Mouse (Mus musculus) kidney, embryonic 14.5 days (tissue): Measurements from ENCODE around the gene Hhipl1. TPM values are rescaled to one million over a fixed set of nuclear protein-coding genes. Genes with fewer than 3 reads are reported as not detected.
A peak's percentile ranks its signal among the peaks of the same experiment; 100 is the strongest.

Experiments used
- ATAC-seq: fragments of 200-750 bp; cut with Nextera tagmentation; 2 replicates; pipeline ENCODE4 v1.8.0; 2017; ENCODE audit warnings: moderate number of reproducible peaks, mild to moderate bottlenecking, moderate TSS enrichment, moderate library complexity; ENCODE audit not compliant: low FRiP score, low TSS enrichment
- H3K27ac ChIP-seq: fragments of 300-500 bp; sonication (generic); 2 replicates; pipeline ENCODE4 v1.5.1; 2014; ENCODE audit warnings: low read depth, mild to moderate bottlenecking, low read length, moderate library complexity, mixed read lengths
- H3K27me3 ChIP-seq: fragments of 300-500 bp; sonication (generic); 2 replicates; pipeline ENCODE4 v1.6.1; 2014; ENCODE audit warnings: mild to moderate bottlenecking, low read length; ENCODE audit not compliant: control insufficient read depth, insufficient read depth
- H3K36me3 ChIP-seq: fragments of 300-500 bp; sonication (generic); 2 replicates; pipeline ENCODE4 v1.6.1; 2014; ENCODE audit warnings: low read length, mixed read lengths; ENCODE audit not compliant: control insufficient read depth, insufficient read depth
- H3K4me1 ChIP-seq: fragments of 300-500 bp; sonication (generic); 2 replicates; pipeline ENCODE4 v1.6.1; 2014; ENCODE audit warnings: low read length, mixed read lengths; ENCODE audit not compliant: control insufficient read depth, insufficient read depth
- H3K4me2 ChIP-seq: fragments of 300-500 bp; sonication (generic); replicated peaks from 2 replicates; pipeline ENCODE4 v1.6.1; 2014; ENCODE audit warnings: low read depth, mild to moderate bottlenecking, low read length
- H3K4me3 ChIP-seq: fragments of 300-500 bp; sonication (generic); 2 replicates; pipeline ENCODE4 v1.5.1; 2014; ENCODE audit warnings: mild to moderate bottlenecking, low read length
- H3K9ac ChIP-seq: fragments of 300-500 bp; sonication (generic); 2 replicates; pipeline ENCODE4 v1.6.1; 2014; ENCODE audit warnings: low read depth, mild to moderate bottlenecking, low read length, moderate library complexity
- H3K9me3 ChIP-seq: fragments of 300-500 bp; sonication (generic); 2 replicates; pipeline ENCODE4 v1.6.1; 2016; ENCODE audit warnings: low read length; ENCODE audit not compliant: control insufficient read depth
- WGBS: fragments of 180-500 bp; shearing (Covaris S2); extraction: QIAGEN DNeasy Blood & Tissue Kit; methylation state at CpG from one replicate; pipeline ENCODE4 v1.1.7; 2014; 5-methylcytosine and 5-hydroxymethylcytosine counted together
- polyA plus RNA-seq: library from polyadenylated mRNA; unstranded; fragments of >200 nt; fragmentation: Nextera tagmentation; extraction: Ambion mirVana; gene quantifications from 2 replicates; pipeline ENCODE4 v1.2.1, GENCODE M21; 2014

Hhipl1 gene
- polyA plus RNA-seq, 1 experiment from 2014 or later, result 0.61 TPM

DNA sequence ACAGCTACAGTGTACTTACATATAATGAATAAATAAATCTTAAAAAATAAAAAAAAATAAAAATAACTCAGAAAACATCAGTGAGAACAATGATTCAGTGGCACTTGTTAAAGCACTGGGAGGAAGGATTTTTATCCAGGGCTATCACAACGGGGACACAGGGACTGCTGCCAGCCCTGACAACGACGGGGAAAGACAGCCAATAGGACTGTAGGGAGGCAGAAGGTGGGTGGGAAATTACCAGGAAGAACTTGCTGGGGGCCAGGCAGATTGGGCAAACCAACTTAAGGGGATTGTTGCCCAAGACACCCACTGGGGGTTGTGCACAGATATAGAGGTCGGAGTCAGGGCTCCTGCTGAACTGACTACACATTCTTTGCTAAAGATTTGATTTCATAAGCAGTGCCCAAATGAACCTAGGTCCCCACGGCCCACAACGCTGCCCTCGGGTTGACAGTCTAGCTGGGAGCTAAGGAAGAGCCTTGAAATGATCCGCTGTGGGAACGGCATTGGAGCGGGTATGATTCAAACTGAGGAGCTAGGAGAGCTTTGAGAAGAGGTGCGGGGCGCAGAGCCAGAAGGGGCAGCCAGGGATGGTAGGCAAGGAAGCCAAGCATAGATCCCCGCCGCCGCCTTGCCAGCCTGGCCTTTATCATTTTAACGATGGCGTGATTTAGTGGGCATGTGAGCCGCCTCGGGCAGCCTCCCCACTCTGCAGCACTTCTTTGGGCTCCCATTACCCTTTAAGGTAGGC lies 17.8 kb upstream of the Hhipl1 start:
- H3K27ac ChIP-seq, result no peak overlapping the region
- no peaks in the 10 kb centered on the region for H3K36me3 ChIP-seq
- H3K27me3 ChIP-seq, result 0 out of 2 replicates have a peak, but pooled peaks cover 6% of the 10 kb centered on the region
- peaks cover 10% of the 10 kb centered on the region for H3K4me1 ChIP-seq
- H3K4me3 ChIP-seq, result no peak overlapping the region
- no peak overlapping the region for H3K9ac ChIP-seq
- 57% methylated on average over 19 of the region's 19 CpGs for WGBS
- ATAC-seq, result no peak
- H3K9me3 ChIP-seq, result no peaks in the 10 kb centered on the region
- no peak overlapping the region for H3K4me2 ChIP-seq

DNA sequence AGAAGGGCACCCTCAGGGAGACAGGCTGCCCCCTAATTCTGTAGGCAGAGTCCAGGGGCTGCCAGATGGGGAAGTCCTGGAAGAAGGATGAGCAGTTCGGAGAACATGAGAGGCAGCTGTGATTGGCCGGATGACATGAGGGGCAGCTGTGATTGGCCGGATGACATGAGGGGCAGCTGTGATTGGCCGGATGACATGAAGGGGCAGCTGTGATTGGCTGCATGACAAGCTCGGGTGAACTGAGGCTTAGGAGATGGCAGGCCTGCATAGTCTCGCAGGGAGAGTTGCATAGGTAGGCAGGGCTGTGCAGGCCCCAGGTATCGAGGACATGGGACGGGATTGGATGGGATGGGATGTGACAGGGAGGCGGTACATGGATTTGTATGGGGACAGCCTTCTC lies 13.7 kb upstream of the Hhipl1 start:
- no peak overlapping the region for H3K4me3 ChIP-seq
- no peak overlapping the region for H3K9ac ChIP-seq
- H3K9me3 ChIP-seq, result no peaks in the 10 kb centered on the region
- H3K27me3 ChIP-seq, result 0 out of 2 replicates have a peak, but pooled peaks cover 6% of the 10 kb centered on the region
- peak; percentile 61 for ATAC-seq
- no peak overlapping the region for H3K27ac ChIP-seq
- 15% methylated on average over 9 of the region's 9 CpGs for WGBS
- no peaks in the 10 kb centered on the region for H3K36me3 ChIP-seq
- no peaks in the 10 kb centered on the region for H3K4me1 ChIP-seq
- H3K4me2 ChIP-seq, result peak overlapping the region; percentile 21; the same call in 1 of the 2 replicates

DNA sequence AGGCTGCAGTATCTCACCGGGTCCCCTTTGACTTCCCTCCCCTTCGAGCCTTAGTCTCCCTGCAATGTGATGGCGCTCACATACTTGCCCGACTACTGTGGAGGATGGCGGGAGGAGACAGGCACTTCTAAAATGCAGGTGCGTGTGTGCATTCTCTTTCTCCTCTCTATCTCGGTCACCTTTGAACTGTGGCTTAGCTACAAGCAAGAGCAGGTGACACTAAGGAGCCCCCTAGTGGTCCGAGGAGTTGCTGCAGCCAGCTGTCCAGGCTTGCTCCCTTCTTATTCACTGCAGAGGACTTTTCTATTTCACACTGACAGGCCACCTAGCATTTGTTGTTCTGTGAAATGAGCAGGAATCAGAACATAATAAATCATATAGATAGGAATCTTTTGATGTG lies 13.1 kb upstream of the Hhipl1 start:
- H3K4me1 ChIP-seq, result no peaks in the 10 kb centered on the region
- H3K27ac ChIP-seq, result no peak overlapping the region
- H3K27me3 ChIP-seq, result 0 out of 2 replicates have a peak, but pooled peaks cover 6% of the 10 kb centered on the region
- ATAC-seq, result peak; percentile 26; the same call in 1 of the 2 replicates
- no peaks in the 10 kb centered on the region for H3K9me3 ChIP-seq
- no peak overlapping the region for H3K9ac ChIP-seq
- 3% methylated on average over 8 of the region's 8 CpGs for WGBS
- peak overlapping the region; percentile 21; the same call in 1 of the 2 replicates for H3K4me2 ChIP-seq
- no peak overlapping the region for H3K4me3 ChIP-seq
- H3K36me3 ChIP-seq, result no peaks in the 10 kb centered on the region

DNA sequence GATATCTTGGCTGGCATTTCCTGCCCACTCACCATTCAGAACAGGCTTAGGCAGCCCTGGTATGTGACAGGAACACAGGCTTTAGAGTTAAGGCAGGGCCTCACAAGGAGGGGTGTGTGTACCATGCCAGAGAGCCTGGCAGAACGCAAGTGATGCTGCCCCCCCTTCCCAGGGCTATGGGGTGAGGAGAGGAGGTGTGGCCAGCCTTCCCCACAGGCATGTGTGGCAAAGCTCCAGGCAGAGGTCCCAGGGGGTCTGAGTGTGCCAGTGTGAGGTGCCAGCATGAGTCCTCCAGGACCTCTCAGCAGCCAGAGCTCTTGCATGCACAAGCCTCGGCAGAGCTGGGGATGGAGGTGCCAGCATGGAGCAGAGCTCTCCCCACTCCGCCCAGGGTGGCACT lies 11.4 kb upstream of the Hhipl1 start:
- Histone ChIP-seq H3K27me3 (0 out of 2 replicates have a peak, but pooled peaks cover 6% of the 10 kb centered on the region), H3K9me3 (no peaks in the 10 kb centered on the region), H3K4me1 (no peaks in the 10 kb centered on the region), H3K27ac (no peak overlapping the region), H3K4me3 (no peak overlapping the region), H3K36me3 (no peaks in the 10 kb centered on the region), H3K4me2 (no peak overlapping the region), H3K9ac (no peak overlapping the region)
- 85% methylated on average over 3 of the region's 3 CpGs for WGBS
- ATAC-seq, result no peak

DNA sequence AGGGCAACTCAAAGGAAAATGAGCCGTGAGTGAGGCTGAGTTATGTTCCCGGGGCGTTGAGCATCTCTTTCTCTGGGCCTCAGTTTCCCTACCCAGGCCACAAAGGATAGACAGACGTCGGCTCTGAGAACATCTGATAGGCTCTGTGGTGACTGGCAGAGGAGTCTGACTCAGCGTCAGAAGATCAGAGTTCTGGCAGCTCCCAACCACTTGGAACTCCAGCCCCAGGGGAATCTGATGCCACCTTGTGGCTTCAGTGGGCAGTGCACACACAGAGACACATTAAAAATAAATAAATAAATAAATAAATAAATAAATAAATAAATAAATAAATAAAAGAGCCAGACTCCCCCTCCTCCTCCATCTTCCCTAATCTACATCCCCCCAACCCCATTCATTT lies 9.0 kb upstream of the Hhipl1 start:
- WGBS, result 85% methylated on average over 6 of the region's 6 CpGs
- no peaks in the 10 kb centered on the region for H3K4me1 ChIP-seq
- H3K27me3 ChIP-seq, result no peaks in the 10 kb centered on the region
- H3K9ac ChIP-seq, result no peak overlapping the region
- H3K36me3 ChIP-seq, result no peaks in the 10 kb centered on the region
- H3K9me3 ChIP-seq, result no peaks in the 10 kb centered on the region
- no peak overlapping the region for H3K4me2 ChIP-seq
- H3K27ac ChIP-seq, result no peak overlapping the region
- H3K4me3 ChIP-seq, result no peak overlapping the region
- ATAC-seq, result no peak

DNA sequence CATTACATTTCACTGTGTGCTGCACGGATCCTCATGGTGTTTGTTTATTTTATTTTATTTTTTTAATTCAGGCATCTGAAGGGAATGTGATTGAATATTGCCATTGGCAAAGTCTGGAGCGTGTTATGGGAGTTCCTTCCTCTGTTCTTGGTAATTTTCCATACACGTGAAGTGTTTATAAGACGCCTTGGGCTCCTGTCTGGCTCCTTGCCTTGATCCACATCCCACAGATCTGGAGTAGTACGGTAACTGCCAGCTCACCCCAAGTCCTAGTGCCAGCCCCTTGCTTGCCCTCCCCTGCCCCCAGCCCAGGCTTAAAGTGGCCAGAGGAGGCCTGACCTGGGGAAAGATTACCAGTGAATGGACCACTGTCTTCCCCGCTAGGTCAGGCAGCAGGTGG lies 5.1 kb upstream of the Hhipl1 start:
- Histone ChIP-seq H3K9ac (no peak overlapping the region), H3K4me1 (peaks cover 4% of the 10 kb centered on the region; the same call in 1 of the 2 replicates), H3K9me3 (no peaks in the 10 kb centered on the region), H3K36me3 (no peaks in the 10 kb centered on the region), H3K4me2 (no peak overlapping the region), H3K4me3 (no peak overlapping the region), H3K27me3 (peaks cover 19% of the 10 kb centered on the region), H3K27ac (no peak overlapping the region)
- ATAC-seq, result no peak
- WGBS, result 80% methylated on average over 6 of the region's 6 CpGs

DNA sequence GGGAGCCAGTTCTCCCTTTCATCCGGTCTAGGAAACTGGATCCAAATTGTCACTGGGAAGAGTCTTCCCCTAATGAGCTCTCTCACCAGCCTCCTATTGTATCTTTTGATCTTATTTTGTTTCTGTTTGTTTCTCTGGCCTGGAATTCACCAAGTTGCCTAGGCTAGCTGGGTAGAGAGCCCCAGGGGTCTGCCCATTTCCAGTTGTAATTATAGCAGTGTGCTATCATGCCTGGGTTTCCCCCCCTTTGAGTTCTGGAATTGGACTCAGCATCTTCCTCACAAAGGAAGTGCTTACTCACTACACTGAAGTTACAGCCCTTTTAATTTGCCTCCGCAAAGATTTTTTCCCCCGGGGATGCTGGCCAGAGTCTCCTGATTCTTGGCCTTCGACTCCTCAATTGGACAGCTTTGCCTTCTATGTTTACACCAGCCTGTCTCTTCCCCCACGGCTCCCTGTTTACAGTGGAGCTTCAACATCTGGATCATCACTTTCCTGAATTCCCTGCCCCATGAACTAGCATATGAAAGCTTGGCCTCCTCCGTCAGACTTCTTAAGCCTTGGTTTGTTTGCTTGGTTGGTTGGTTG lies 2.2 kb upstream of the Hhipl1 start:
- WGBS, result 51% methylated on average over 6 of the region's 6 CpGs

DNA sequence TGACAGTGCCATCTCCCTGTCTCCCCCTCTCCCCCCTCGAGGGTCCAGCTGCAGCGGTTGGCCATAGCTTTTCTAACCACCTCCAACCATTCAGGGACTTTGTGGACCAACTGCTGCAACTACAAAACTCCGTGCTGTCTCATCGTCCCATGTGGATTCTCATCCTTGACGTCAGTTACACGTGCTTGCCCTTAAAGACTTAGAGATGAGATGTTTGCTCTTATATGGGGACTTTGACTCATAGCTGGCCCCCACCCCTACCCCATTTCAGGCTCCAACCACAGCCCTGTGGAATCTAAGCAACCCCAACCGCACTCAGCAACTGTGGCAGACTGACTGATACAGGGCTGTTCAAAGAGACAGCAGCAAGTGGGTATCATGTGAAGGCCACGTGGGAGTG lies 898 bp upstream of the Hhipl1 start:
- Histone ChIP-seq H3K4me2 (no peak overlapping the region), H3K9ac (no peak overlapping the region), H3K4me3 (no peak overlapping the region), H3K27me3 (peaks cover 24% of the 10 kb centered on the region), H3K4me1 (peaks cover 8% of the 10 kb centered on the region; the same call in 1 of the 2 replicates), H3K9me3 (no peaks in the 10 kb centered on the region), H3K27ac (no peak overlapping the region), H3K36me3 (no peaks in the 10 kb centered on the region)
- 78% methylated on average over 8 of the region's 8 CpGs for WGBS
- ATAC-seq, result no peak

More for the DNA sequence above, 2.2 kb upstream of the Hhipl1 start:
- no peak overlapping the region for H3K27ac ChIP-seq
- peaks cover 6% of the 10 kb centered on the region; the same call in 1 of the 2 replicates for H3K4me1 ChIP-seq
- no peaks in the 10 kb centered on the region for H3K9me3 ChIP-seq
- H3K27me3 ChIP-seq, result peaks cover 24% of the 10 kb centered on the region
- H3K4me2 ChIP-seq, result no peak overlapping the region
- no peak for ATAC-seq
- no peak overlapping the region for H3K4me3 ChIP-seq
- no peak overlapping the region for H3K9ac ChIP-seq
- no peaks in the 10 kb centered on the region for H3K36me3 ChIP-seq

DNA sequence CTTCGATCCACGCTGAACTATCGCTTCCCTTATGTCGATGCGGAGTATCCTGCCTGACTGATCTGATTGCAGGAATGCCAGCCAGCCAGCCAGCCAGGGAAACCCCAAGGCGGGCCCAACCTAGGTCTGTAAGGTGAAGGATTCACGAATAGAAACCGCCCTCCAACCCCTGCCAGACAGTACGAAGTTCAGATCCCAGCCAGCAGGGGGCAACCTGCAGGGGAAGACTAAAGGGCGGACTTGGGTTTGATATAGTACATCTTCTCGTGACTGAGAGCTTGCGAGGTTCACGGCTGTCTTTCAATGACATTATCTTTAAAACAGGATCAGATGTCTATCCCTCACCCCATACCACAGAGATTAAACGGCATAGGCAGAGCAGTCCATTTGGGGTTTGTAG lies 1.5 kb downstream of the Hhipl1 start:
- WGBS, result 24% methylated on average over 14 of the region's 14 CpGs
- Histone ChIP-seq H3K27ac (no peak overlapping the region), H3K27me3 (peaks cover 24% of the 10 kb centered on the region), H3K9me3 (no peaks in the 10 kb centered on the region), H3K4me2 (no peak overlapping the region), H3K4me1 (peaks cover 12% of the 10 kb centered on the region; the same call in 1 of the 2 replicates), H3K36me3 (no peaks in the 10 kb centered on the region), H3K9ac (no peak overlapping the region), H3K4me3 (no peak overlapping the region)
- ATAC-seq, result no peak; the same call in 1 of the 2 replicates
